Mouse (Mus musculus) activated CD4-positive, CD25-positive, alpha-beta regulatory T cell, adult 4 months (primary cell): ENCODE measurements at regions not wholly inside any gene's neighbourhood (a gene's known extent, or its start where the extent isn't known, plus 50 kb on each side); places are given as distances from the start of the nearest gene placed in this dataset.

Source experiments
- ATAC-seq: one replicate; pipeline ENCODE4 v1.8.0; 2017

DNA sequence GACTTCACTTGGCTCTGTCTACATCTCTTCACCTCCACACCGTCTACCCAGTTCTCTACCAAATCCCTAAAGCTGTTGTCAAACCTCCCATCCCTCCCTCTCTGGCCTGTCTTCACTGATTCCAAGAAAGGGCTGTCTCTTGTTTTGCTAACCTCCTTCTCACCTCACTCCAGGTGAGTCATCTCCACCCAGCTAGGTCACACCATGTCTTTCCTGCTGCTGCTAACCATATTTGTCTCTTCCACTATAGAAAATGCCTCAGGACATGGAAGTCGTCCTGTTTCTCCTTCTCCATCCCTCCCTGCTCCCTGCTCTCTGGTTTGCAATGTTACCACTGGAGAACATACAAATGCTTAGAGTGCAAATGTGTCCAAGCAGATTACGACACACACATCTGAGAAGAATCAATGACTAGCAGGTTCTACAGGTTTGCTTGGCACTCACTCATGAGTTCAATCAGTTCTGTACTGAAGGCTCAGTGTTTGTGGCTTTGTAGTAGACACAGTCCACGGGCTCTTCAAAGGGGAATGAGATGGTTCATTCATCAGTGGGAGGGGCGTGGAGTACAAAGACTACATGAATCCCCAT is 424.1 kb downstream of the Fgf9 start:
- no peak for ATAC-seq

DNA sequence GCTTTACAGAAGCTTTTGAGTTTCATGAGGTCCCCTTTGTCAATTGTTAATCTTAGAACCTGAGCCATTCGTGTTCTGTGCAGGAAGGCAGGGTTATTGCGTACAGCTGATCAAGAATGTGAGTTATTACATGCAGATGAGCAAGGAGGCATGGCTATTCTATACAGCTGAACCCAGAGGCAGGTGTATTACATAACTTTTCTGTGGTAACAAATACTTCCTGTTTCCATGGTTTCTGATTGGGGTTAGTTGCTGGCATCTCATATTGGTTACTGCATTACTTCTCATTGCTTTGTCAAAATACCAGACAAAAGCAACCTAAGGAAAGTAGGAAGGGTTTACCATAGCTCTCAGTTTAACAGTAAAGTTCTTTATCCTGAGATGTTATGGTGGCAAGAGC is 421.8 kb downstream of the Fgf9 start:
- ATAC-seq: no peak

DNA sequence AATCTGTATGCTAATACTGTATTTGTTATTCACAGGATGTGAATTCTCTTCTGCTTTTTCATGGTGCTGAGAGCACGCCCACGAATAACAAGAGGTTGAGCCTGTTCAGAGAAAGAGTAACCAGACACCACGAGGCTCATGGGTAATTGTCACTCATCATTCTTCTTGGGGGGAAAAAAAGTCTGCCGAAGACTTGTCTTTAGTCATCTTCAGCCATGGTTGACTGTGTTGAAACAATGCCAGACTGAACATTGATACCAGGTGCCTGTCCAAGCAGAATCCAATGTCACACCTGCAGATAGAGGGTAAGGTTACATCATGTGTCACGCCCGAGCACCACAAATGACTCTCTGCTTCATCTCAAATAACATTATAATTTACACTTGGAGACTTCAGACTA is 418.5 kb downstream of the Fgf9 start:
- ATAC-seq: no peak

DNA sequence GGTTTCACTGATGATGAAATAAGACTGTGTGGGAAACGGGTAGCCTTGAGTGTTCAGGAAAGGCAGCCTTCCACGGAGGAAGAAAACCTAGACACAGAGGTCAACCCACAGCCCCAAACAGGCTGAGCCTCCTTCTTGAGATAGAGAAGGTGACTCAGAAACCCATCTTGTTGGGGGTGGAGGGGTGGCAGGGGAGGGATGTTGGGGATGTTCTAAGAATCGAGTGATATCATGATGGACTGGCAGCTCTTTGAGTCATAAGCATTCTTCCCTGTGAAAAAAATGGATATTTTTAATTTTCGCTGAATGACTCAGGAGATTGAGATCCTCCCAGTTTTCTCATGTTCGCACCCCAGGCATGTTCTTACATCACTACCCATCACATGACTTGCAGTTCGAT is 417.5 kb downstream of the Fgf9 start:
- ATAC-seq: no peak

DNA sequence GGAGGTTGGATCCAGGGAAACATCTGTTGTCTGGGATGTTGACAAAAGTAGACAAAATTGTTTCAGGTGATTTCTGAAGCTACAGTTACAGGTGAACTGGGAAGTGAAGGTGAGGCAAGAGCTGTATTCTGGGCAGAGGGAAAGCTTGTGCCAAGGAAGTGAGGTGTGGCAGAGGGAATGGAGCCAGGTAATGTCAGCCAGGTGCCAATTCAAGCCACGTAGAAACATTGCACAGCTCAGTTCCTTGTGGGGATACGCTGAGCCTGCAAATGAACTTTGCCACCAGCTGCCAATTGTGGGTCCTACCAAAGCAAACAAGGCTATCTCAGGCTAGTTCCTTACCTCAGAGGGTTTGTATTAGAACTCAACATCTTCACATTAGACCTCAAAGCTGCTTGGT is 410.1 kb downstream of the Fgf9 start:
- no peak for ATAC-seq

DNA sequence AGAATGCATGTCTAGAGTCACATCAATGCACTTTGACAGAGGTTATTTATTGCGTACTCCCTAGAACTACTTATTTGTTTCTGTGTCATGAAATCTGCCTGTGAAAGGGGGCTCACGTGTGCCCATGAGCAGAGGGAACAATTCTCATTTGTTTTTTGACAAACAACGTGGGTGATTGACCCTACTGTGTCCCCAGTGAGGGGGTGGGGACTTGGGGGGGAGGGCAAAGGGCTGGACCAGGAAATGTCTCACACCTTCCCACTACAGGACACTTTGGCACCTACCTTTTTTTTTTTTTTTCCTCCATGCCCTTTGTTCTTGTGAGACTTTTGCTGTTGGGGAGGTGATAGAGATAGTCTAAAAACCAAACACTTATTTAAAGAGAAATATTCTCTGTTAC is 400.3 kb downstream of the Fgf9 start:
- no peak for ATAC-seq

DNA sequence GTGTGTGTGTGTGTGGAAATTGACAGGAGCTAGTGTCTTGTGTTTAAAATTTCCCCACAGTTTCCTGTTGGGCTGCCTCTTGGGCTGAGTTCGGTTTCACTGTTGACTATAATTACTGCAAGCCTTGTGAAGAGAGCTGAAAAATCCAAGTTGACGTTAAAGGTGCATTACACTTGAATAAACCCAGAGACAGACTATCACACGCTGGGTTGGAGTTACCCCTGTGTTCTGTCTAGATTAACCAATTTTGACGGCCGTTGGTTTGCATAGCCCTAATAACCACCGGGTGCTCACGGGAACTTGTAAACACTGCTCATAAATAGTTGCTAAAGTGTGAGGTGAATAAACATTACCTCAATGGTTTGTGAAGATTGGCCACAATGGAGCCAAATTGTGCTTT is 398.1 kb downstream of the Fgf9 start:
- ATAC-seq: no peak

DNA sequence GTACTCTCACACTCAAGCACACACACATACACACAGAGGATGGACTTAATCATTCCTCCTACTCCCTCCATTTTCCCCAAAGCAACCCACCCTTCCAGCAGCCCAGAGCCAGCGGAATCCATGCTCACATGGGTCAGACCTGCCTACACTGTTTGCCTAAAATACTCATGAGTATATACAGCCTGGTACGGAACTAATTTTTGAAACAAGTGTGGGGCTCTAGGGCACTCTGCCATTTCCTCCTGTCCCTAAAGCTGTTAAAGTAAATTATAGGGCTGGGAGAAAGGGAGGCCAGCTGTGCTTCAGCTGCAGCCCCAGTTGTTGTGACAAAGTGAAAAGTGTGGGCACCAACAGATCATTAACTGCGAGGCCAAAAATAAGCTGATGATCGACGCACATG is 397.5 kb downstream of the Fgf9 start:
- no peak for ATAC-seq

DNA sequence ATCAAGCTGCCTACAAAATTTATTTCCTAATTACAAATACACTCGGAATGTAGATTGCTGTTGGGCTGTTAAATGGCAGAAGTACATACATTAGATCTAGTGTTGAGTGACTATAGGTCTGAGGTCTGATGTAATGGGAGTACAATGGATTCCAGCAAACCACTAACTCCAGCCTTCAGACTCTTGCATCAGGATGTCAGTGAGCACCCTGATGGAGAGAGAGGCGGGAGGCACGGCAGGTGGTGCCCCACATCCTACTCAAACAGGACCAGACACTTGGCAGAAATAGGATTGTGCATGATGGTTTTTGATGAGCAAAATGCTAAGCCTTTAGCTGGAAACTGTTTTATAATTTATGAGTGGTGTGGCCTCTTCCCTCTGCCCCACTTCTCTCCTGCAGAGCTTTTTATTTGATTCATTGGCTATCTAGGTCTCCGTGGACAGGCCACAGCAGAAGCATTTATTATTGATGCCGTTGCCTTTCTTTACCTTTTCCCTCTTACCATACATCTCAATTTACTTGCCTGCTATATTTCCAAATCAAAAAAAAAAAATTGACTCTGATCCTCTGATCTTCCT is 376.5 kb downstream of the Fgf9 start:
- ATAC-seq: no peak

DNA sequence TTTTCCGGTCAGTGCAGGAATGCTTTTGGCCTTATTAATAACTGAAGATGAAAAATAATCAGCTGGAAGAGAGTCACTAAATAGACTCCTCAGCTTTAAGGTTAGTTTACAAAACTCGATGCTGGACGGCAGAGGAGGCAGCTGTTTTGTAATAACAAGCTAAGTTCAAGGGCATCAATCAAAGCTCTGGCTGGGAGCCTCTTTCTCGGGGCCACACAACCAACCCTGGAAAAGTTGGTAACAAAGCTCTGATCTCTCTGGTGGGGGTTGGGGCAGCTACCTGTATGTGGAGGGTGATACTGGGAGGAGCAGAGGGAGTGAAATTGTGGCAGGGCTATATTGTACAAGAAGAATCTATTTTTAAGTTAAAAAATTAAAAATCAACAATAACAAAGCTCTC is 374.1 kb downstream of the Fgf9 start:
- no peak for ATAC-seq

DNA sequence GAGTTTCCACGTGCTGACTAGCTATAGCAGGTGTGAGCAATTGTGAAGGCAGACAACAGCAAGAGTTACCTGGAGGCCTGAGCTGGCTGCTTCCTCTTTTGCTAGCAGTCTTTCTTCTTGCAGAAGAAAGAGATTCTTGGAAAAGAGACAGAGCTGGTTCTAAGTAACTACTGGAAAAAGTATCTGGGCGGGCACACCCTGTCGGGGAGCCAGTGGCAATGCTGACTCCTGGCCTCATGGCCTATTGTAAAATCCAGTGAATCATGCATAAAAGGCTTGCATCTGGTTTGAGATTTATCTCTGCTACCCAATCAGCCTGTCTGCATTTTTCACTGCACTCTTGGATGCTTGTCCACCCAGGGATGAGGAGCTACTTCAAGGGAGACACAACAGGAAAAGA is 372.2 kb downstream of the Fgf9 start:
- ATAC-seq: no peak

DNA sequence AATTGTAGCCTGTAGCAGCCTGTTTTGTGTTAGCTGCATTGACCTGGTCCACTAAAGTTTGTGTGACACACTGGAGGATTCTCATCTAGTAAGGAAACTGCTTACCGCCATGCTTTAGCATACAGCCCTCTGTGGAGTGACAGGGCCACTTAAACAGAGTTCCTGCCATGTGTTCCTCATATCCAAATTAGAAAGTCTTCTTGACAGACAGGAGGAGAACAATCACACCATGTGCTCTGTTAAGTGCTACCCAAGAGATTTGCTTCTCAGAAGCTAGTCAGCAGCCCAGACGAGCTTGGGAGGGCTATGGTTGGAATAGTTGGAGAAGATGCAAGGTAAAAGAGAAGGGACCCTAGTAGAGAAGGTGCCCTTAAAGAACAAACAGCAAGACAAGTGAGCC is 369.6 kb downstream of the Fgf9 start:
- ATAC-seq: no peak

DNA sequence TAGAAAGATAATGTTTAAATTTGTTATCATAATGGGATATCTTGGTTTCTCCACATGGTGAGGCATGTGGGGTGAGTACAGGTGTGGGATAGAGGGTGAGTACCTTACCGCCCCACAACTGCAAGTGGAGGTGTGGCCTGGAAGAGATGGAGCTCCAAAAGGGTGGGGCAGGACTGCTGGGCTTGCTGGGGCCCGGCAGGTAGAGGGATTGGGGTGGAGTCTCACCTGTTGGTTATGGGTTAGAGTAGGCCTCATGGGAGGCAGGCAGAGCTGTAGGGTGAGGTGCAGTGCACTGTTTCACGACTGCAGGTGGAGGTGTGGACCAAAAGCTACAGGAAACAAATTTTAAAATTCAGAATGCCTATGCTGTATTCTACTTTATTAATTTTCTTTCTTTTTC is 365.7 kb downstream of the Fgf9 start:
- ATAC-seq: no peak

DNA sequence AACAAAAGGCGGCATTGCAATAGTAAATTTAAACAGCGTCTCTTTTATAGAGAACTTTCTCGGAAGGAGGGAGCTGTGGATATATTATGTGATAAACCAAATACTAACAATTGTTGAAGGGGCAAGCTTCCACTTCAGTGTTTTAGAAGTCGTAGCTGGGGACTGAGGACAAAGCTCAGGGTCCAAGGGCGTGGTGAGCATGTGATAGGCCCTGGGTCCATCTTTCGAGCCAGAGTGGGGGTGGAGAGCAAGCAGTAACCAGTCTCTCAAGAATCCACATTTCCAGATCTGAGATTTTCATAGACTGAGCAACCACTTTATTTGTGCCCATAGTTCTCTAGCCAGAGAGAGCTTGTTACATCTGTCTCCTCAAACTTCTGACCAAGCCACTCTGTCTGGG is 356.1 kb downstream of the Fgf9 start:
- no peak for ATAC-seq

DNA sequence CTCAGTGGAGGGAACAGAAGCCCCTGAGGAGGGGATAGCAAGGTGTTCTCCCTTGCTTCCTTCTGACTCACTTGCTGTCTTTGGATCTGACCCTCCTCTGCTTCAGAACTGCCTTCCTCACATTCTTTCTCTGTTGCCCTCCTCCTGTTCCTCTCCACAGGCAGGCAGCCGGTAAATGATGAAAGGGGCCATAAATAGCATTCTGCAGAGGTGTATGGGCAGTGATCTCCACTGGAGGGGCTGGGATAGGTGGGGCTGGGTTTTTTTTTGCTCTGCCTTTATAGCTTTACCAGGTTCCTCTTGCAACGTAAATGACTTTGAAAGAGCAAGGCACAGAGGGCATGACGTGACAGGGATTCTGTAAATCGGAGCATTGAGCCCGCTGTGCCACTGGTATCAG is 351.6 kb downstream of the Fgf9 start:
- ATAC-seq: no peak

DNA sequence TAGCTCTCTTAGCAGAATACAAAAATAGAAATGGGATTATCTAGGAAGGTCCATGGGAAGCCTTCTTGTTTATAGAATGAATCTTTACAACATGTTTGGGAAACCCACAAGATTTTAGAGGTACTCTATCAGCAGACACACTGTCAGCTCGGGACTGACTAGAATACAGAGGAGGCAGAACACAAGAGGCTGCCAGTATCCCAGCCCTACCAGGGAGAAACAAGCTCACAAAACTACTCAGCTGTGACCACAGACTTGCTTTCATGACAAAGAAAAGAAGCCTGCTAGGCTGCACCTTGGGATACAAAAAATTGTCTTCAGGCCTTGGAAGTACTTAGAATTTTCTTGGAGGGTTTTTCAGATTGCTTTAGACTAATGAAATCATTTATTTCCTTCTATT is 347.2 kb downstream of the Fgf9 start:
- no peak for ATAC-seq

DNA sequence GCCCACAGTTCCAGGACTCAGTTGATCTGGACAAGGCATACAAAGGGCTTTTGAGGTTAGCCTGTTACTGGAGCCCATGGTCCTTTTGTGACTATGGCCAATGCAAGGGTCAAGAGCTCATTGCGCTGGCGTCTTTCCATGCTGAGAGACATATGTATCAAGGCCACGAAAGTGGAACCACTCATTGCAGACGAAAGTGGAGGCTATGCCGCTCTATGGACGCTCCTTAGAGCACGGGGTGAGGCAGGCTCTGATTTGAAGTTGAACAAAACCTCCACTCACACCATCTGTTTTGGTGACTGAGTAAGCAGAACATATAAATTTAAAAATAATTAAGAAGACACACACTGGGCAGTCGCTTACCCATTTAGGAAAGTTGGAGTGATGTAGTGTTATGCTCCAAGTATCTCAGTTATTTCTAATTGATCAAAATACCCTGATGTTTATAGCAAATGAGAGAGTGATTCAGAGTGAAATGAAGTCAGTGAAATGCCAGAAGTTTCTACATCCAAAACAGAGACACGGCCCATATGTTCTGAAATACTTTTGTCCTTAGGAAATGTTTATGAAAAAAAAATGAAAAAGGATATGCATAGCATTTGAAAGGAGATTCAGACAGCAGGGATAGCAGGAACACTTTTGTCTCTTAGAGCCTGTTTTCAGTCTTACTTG is 321.8 kb downstream of the Fgf9 start:
- no peak for ATAC-seq

DNA sequence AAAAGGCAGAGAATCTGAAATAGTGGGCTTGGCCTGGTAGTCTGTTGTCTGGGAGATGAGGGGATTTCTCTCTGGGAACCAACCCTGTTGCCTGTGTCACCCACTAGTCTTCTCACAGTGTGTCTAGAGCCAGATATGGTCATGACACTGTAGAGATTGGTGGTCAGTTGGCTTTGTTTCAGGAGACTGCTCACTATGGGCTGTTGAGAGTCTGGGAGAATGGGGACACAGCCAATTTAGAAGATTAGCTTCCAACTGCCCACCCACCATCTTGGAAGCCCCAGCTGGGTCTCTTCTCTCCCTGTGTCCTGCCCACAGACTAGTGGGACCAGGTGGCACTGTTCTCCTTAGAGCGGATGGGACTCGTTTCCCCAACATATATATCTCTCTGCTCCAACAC is 320.4 kb downstream of the Fgf9 start:
- ATAC-seq: no peak

DNA sequence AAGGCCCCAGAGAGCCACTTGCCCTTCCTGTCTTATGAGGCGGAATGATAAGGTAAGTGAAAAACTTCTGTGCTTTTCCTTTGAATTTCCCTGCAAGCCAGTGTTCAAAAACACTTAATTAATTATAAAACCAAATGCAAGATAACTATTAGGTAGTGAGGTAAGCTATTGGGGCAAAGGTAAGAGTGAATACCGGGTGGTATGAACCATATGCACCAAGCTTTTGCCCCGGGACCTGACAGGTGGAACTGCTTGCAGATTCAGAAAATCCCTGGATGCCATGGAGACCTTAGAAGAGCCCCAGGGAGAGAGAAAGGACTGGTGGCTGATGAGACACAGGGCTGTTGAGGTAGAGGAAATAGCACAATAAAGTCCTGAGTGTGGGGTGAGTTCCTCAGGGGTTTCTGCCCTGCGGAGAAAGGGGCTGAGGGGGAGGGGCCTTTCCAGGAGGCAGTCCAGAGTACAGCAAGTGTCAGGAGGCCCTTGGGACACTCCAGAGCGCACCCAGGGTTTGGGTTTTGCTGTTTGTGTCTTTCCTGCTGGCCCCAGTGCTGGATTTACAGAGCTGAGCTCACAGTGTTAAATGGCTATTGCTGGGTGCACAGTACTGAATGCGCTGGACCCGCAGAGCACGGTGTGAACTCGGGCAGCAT is 317.1 kb downstream of the Fgf9 start:
- no peak for ATAC-seq

DNA sequence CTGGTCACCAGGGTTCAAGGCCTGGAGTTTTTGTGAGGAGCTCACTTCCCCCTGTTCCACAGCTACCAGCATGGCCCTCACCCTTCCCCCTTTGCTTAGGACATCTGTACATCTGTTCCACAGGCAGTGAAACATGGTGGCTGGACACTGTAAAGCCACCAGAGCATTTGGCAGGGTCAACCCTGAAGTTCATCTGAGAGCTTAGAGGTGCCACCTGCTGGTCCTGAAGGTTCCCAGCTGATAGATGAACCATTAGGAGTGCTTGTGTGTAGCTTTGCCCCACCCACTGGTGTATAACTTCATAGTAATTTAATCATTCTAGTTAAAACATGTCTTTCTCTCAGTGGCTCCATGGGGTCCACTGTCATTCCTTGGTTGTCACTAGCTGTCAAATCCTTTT is 304.7 kb downstream of the Fgf9 start:
- ATAC-seq: no peak

DNA sequence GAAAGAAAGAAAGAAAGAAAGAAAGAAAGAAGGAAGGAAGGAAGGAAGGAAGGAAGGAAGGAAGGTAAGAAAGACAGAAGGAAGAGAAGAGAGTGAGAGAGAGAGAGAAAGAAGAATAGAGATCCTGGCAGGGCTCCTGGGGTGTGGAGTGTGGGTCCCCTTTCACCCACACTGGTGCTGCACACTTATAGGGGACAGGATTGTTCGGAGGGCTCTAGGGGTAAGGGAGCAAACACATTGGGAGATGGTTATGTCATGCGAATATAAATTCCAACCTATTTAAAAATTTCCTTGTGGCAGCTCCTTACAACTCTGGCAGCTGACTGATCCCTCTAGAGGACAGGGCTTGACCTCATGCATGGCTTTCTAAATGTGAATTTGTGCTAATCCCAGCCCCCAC is 286.5 kb downstream of the Fgf9 start:
- ATAC-seq: no peak

DNA sequence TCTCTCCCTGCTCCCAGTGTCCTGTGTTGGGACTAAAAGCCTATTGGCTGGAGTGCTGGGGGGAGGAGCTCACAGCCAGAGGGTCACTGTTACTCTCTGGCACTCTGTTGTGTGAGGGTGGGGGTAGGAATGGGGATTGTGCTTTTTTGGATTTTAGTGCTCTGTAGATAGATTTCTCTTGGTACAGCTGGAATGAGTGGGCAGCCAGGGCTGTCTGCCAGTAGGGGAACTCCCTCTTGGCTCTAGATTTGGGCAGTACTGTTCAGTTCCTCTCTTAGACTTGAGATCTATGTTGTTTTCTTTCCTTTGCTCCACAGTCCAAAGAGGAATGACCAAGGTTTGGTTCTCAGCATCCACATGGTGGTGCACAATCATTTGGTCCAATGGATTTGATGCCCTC is 282.6 kb downstream of the Fgf9 start:
- ATAC-seq: no peak

DNA sequence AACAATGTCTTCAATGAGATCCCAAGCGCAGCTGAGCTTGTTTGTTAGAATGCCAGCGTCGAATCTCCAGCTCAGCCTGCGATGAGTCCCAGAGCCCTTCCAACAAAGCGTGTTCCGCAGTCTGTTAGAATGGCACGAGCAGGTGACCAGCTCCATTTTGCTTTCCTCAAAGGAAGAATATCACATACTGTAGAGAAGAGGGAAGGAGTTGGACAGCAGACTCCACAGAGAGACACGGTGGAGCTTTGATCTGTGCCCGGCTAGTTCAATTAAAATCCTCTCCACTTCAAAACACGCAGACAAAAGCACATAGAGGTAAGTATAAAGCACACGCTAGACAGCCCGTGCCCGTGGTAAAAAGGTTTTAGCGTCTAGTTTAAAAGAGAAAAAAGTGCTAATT is 265.8 kb downstream of the Fgf9 start:
- ATAC-seq: no peak

DNA sequence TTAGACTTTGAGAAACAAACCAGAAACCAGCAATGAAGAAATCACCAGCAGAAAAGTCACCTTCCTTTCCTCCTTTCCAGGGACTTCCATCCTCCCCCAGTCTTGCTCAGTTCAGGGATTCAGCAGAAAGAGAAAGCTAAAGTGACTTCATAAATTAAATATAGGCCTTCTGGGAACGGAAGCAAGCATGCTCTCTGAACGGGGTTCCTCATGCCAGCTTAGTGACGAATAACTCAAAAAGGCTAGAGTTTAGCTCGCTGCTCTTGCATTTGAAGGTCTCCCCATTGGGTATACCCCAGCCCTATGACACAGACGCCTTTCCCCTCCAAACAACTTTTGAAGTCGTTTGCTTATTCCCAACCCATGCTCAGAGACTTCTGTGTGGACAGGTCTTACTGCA is 252.8 kb downstream of the Fgf9 start:
- ATAC-seq: no peak
